Mouse (Mus musculus) heart, embryonic 13.5 days (tissue): ENCODE results near the gene Vmn2r19. TPM values are rescaled to one million over a fixed set of nuclear protein-coding genes. Genes with fewer than 3 reads are reported as not detected.

ENCODE experiments used
- ATAC-seq: fragments of 200-750 bp; cut with Nextera tagmentation; 2 replicates; pipeline ENCODE4 v1.8.0; 2017; ENCODE audit warnings: moderate TSS enrichment; ENCODE audit not compliant: insufficient number of reproducible peaks, low FRiP score, low TSS enrichment; ENCODE audit errors: extremely low read depth
- H3K27ac ChIP-seq: fragments of 300-500 bp; sonication (generic); replicated peaks from 2 replicates; pipeline ENCODE4 v1.5.1; 2015; ENCODE audit warnings: moderate library complexity, mild to moderate bottlenecking, inconsistent platforms
- H3K27me3 ChIP-seq: fragments of 300-500 bp; sonication (generic); replicated peaks from 2 replicates; pipeline ENCODE4 v1.6.1; 2015; ENCODE audit warnings: mild to moderate bottlenecking, inconsistent platforms
- H3K36me3 ChIP-seq: fragments of 300-500 bp; sonication (generic); 2 replicates; pipeline ENCODE4 v1.6.1; 2015; ENCODE audit warnings: mild to moderate bottlenecking, inconsistent platforms
- H3K4me1 ChIP-seq: fragments of 300-500 bp; sonication (generic); 2 replicates; pipeline ENCODE4 v1.6.1; 2015; ENCODE audit warnings: inconsistent platforms
- H3K4me2 ChIP-seq: fragments of 300-500 bp; sonication (generic); 2 replicates; pipeline ENCODE4 v1.6.1; 2015; ENCODE audit warnings: inconsistent platforms, mild to moderate bottlenecking, moderate library complexity
- H3K4me3 ChIP-seq: fragments of 300-500 bp; sonication (generic); 2 replicates; pipeline ENCODE4 v1.5.1; 2015; ENCODE audit warnings: moderate library complexity, mild to moderate bottlenecking, inconsistent platforms
- H3K9ac ChIP-seq: fragments of 300-500 bp; sonication (generic); 2 replicates; pipeline ENCODE4 v1.6.1; 2015; ENCODE audit warnings: inconsistent platforms, mild to moderate bottlenecking, moderate library complexity
- H3K9me3 ChIP-seq: fragments of 300-500 bp; sonication (generic); 2 replicates; pipeline ENCODE4 v1.6.1; 2016; ENCODE audit warnings: inconsistent platforms
- WGBS: fragments of 180-500 bp; shearing (Covaris S2); methylation state at CpG from one replicate; pipeline ENCODE4 v1.1.7; 2015; ENCODE audit warnings: mixed read lengths; 5-methylcytosine and 5-hydroxymethylcytosine counted together
- polyA plus RNA-seq: library from polyadenylated mRNA; unstranded; fragments of >200 nt; fragmentation: Nextera tagmentation; extraction: Ambion mirVana; gene quantifications from 2 replicates; pipeline ENCODE4 v1.2.1, GENCODE M21; 2015

The Vmn2r19 gene
- polyA plus RNA-seq = not detected in 2 replicates

DNA sequence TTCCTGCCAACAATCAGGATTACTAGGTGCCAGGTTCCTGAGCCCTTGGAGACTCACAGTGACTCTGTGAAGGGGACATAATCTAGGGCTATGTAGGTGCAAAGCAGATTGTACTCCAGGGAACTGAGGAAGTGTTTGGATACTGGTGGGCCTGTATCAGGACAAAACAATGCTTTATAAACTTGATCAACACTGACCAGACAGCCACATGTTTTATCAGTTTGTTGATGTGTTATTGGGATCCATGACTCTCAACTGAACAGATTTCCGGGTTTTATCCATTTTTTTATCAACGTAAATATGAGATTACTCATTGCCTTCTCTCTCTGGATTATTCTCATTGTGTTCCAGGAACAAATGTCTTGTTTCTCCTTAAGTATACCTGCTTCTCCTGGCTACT, at the start of gene Vmn2r19:
Vmn2r19 (plus strand) TSS at position 301 of the 400 bp plus-strand sequence.
- WGBS = 83% methylated on average over 2 of the region's 2 CpGs
- Histone ChIP-seq H3K36me3 (no peaks in the 10 kb centered on the region), H3K9me3 (peaks cover 3% of the 10 kb centered on the region; the same call in 1 of the 2 replicates), H3K27me3 (no peaks in the 10 kb centered on the region), H3K4me3 (no peak within 1 kb of the TSS), H3K4me2 (no peak within 1 kb of the TSS), H3K4me1 (no peaks in the 10 kb centered on the region), H3K27ac (no peak within 1 kb of the TSS), H3K9ac (no peak within 1 kb of the TSS)
- ATAC-seq = no peak

GRCm38 (mm10) chr6:123258946-123259345, 49.2 kb upstream of the Vmn2r19 start:
- H3K27ac ChIP-seq = no peak overlapping the region
- ATAC-seq = no peak
- peaks cover 3% of the 10 kb centered on the region for H3K9me3 ChIP-seq
- no peak overlapping the region for H3K9ac ChIP-seq
- H3K36me3 ChIP-seq = no peaks in the 10 kb centered on the region
- H3K4me1 ChIP-seq = no peaks in the 10 kb centered on the region
- no peak overlapping the region for H3K4me3 ChIP-seq
- no peak overlapping the region for H3K4me2 ChIP-seq
- 64% methylated on average over 3 of the region's 3 CpGs for WGBS
- no peaks in the 10 kb centered on the region for H3K27me3 ChIP-seq

DNA sequence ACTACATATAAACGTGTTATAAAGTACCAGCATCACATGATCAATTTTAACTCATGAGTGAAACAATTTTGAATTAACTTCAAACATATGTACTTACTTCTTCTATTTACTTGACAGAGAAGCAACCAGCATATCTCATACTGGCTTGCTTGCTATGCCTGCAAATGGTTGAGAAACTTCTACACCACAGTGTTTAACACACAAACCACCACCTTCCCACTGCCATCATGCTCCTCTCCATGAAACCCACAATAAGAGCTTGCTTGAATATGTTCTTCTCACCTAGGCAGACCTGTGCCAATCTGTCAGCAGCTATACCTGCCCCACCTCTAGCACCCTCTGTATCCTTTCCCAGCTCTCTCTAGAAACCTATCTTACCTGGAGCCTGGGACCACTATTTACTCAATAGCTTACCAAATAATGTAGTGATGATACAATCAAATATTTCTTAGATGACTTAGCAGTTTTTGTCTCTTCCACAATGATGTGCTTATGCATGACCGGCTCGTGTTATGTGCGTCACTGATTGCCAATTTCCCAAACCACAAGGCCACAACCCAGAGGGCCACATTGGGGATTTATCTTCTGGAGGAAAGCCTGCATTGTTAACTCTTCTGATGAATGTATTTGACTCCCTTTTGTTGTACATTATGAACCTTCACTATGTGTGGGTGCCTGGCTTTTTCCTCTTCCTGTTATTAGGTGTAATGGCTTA, 48.1 kb upstream of the Vmn2r19 start:
- Histone ChIP-seq H3K27ac (no peak overlapping the region), H3K36me3 (no peaks in the 10 kb centered on the region), H3K4me3 (no peak overlapping the region), H3K4me1 (no peaks in the 10 kb centered on the region), H3K9ac (no peak overlapping the region), H3K4me2 (no peak overlapping the region), H3K9me3 (peaks cover 3% of the 10 kb centered on the region; the same call in 1 of the 2 replicates), H3K27me3 (no peaks in the 10 kb centered on the region)
- 78% methylated on average over 4 of the region's 4 CpGs for WGBS
- no peak for ATAC-seq

- WGBS = 63% methylated on average over 1 of the region's 1 CpGs
- Histone ChIP-seq H3K9ac (no peak overlapping the region), H3K27me3 (no peaks in the 10 kb centered on the region), H3K4me3 (no peak overlapping the region), H3K36me3 (no peaks in the 10 kb centered on the region), H3K27ac (no peak overlapping the region), H3K9me3 (peaks cover 3% of the 10 kb centered on the region; the same call in 1 of the 2 replicates), H3K4me2 (no peak overlapping the region), H3K4me1 (no peaks in the 10 kb centered on the region)
- ATAC-seq = no peak
Observed at GRCm38 (mm10) chr6:123260868-123261267, 47.3 kb upstream of the Vmn2r19 start.

GRCm38 (mm10) chr6:123261555-123262161, 46.5 kb upstream of the Vmn2r19 start, which contains the start of gene Clec4d:
TSS of gene Clec4d (plus strand) at chr6:123262111.
- Histone ChIP-seq H3K4me3 (no peak within 1 kb of the TSS), H3K36me3 (no peaks in the 10 kb centered on the region), H3K27ac (no peak within 1 kb of the TSS), H3K27me3 (no peaks in the 10 kb centered on the region), H3K4me1 (no peaks in the 10 kb centered on the region), H3K9ac (no peak within 1 kb of the TSS), H3K9me3 (peaks cover 3% of the 10 kb centered on the region; the same call in 1 of the 2 replicates), H3K4me2 (no peak within 1 kb of the TSS)
- no peak for ATAC-seq
- WGBS = 63% methylated on average over 4 of the region's 4 CpGs

GRCm38 (mm10) chr6:123264194-123264593, 43.9 kb upstream of the Vmn2r19 start:
- WGBS = 81% methylated on average over 3 of the region's 3 CpGs
- no peaks in the 10 kb centered on the region for H3K9me3 ChIP-seq
- H3K4me3 ChIP-seq = no peak overlapping the region
- H3K36me3 ChIP-seq = no peaks in the 10 kb centered on the region
- no peaks in the 10 kb centered on the region for H3K27me3 ChIP-seq
- no peak for ATAC-seq
- H3K27ac ChIP-seq = no peak overlapping the region
- H3K9ac ChIP-seq = no peak overlapping the region
- H3K4me1 ChIP-seq = no peaks in the 10 kb centered on the region
- H3K4me2 ChIP-seq = no peak overlapping the region

DNA sequence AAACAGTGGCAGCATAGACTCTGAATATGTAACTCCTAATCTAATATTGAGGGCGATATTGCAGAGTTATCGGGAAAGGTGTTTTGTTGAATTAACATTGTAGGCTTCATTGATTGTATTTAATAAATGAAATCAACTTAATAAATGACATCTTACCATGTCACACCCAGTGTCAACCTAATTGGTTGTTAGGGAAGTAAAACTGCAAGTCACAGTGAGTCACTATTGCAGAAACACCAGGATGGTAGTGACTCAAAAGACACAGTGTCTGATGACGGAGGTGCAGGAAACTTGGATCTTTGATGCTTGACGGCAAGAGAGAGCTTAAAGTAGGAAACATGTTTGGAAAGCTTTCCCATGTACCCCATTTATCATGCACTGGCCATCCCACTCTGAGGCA, 42.3 kb upstream of the Vmn2r19 start:
- 78% methylated on average over 4 of the region's 4 CpGs for WGBS
- H3K4me1 ChIP-seq = no peaks in the 10 kb centered on the region
- ATAC-seq = no peak
- H3K36me3 ChIP-seq = no peaks in the 10 kb centered on the region
- H3K27ac ChIP-seq = no peak overlapping the region
- H3K4me3 ChIP-seq = no peak overlapping the region
- no peak overlapping the region for H3K9ac ChIP-seq
- no peaks in the 10 kb centered on the region for H3K27me3 ChIP-seq
- H3K4me2 ChIP-seq = no peak overlapping the region
- peaks cover 6% of the 10 kb centered on the region; the same call in 1 of the 2 replicates for H3K9me3 ChIP-seq

- no peaks in the 10 kb centered on the region for H3K36me3 ChIP-seq
- no peak overlapping the region for H3K27ac ChIP-seq
- ATAC-seq = no peak
- H3K4me3 ChIP-seq = no peak overlapping the region
- WGBS = 70% methylated on average over 5 of the region's 5 CpGs
- H3K27me3 ChIP-seq = no peaks in the 10 kb centered on the region
- no peak overlapping the region for H3K9ac ChIP-seq
- no peaks in the 10 kb centered on the region for H3K4me1 ChIP-seq
- no peak overlapping the region for H3K4me2 ChIP-seq
- H3K9me3 ChIP-seq = peaks cover 6% of the 10 kb centered on the region; the same call in 1 of the 2 replicates
Observed at GRCm38 (mm10) chr6:123266945-123267344, 41.2 kb upstream of the Vmn2r19 start.

GRCm38 (mm10) chr6:123279443-123279842, 28.7 kb upstream of the Vmn2r19 start:
- Histone ChIP-seq H3K9ac (no peak overlapping the region), H3K27ac (no peak overlapping the region), H3K4me2 (no peak overlapping the region), H3K4me1 (no peaks in the 10 kb centered on the region), H3K4me3 (no peak overlapping the region), H3K27me3 (no peaks in the 10 kb centered on the region), H3K9me3 (no peaks in the 10 kb centered on the region; the same call in 1 of the 2 replicates), H3K36me3 (no peaks in the 10 kb centered on the region)
- WGBS = 81% methylated on average over 2 of the region's 2 CpGs
- ATAC-seq = no peak

DNA sequence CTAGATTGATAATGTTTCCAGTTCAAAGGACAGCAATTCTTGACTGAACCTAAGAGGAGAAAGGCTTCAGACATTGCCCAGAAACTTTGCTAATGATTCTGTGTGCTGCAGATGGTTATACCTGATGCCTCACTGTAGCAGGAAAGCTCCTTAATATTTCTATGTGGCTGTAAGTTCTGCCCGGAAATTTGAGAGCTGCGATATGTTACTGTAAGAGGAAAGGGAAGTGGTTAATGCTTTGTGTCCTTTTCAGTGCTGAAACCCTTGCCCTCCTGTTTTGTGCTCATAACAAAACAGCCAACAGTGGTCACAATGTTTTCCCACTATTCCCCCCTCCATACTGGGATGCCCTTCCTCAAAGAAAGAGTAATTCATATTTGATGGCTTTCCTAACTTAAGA, 21.8 kb upstream of the Vmn2r19 start:
- no peak for ATAC-seq

DNA sequence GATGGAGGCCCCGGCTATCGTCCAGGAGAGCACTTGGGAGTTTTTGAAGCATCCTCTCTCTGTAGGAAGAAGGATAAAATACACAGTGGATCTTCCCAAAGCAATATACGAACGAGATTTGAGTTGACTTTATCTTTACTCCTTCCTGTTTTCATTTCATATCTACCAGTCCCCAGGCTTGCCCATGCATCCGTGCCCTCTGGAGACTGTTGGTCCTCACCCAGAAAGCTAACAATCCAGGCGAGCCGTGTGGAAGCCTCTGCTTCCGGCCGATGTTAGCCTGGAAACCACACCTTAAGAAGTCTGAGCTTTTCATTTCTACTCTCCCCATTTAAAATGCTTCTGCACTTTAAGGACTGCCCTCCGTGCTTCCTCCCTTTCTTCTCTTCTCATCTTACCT, 19.2 kb upstream of the Vmn2r19 start:
- no peaks in the 10 kb centered on the region for H3K36me3 ChIP-seq
- H3K4me3 ChIP-seq = no peak overlapping the region
- WGBS = 61% methylated on average over 10 of the region's 10 CpGs
- H3K4me1 ChIP-seq = no peaks in the 10 kb centered on the region
- H3K27ac ChIP-seq = no peak overlapping the region
- no peaks in the 10 kb centered on the region for H3K27me3 ChIP-seq
- no peak overlapping the region for H3K4me2 ChIP-seq
- H3K9me3 ChIP-seq = no peaks in the 10 kb centered on the region
- H3K9ac ChIP-seq = no peak overlapping the region
- ATAC-seq = no peak

More for the DNA sequence above, 21.8 kb upstream of the Vmn2r19 start:
- WGBS = 78% methylated on average over 2 of the region's 2 CpGs
- Histone ChIP-seq H3K36me3 (no peaks in the 10 kb centered on the region), H3K4me3 (no peak overlapping the region), H3K4me1 (no peaks in the 10 kb centered on the region), H3K4me2 (no peak overlapping the region), H3K9ac (no peak overlapping the region), H3K27ac (no peak overlapping the region), H3K27me3 (no peaks in the 10 kb centered on the region), H3K9me3 (no peaks in the 10 kb centered on the region; the same call in 1 of the 2 replicates)
